Mouse (Mus musculus) urinary bladder, adult 18-20 months (tissue): ENCODE measurements at regions not wholly inside any gene's neighbourhood (a gene's known extent, or its start where the extent isn't known, plus 50 kb on each side); places are given as distances from the start of the nearest gene placed in this dataset.

Experiments used
- DNase-seq, 2 experiments: peaks; one replicate each; pipeline ENCODE4 v3.0.0; 2022; ENCODE audit warnings: low spot score in 2 of 2, mixed read lengths in 2 of 2

DNA sequence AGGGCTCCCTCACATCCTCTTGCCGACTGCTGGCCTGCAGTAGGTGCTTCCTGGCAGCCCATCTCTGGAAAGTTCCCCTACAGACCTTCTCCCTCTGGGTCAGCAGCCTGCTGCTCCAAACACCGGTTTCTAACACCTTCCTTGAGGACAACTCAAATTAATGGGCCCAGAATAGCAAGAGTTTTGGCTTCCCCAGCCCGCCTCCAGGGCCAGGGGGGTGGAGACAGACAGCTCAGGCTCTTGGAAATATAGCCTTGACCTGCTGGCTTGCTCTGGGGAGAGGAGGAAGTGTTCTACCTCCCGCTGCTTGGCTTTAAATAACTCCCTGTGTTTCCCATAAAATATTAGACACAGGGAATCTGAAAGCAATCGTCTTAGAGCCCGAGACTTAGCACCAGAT, 349.8 kb downstream of the Ptpru start:
- DNase-seq, result no peak

DNA sequence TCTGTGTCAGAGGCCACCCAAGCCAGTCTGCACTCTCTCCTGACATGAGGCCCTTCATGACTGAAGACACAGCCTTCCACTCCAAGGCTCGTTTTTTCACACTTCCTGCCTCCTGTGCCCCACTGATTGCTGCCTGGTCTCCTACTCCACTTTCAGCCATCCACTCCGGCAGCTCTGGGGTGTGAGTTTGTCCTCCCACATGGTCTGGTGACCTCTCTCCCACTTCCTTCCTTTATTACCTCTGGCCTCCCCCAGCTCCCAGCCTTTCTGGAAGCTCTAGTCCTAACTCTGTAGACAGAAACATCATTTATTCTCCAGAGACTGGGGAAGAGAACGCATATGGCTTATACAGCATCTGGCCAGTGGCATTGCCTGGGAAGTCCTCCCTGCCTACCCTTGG, 349.0 kb downstream of the Ptpru start:
- DNase-seq, result no peak

GRCm38 (mm10) chr4:131491960-131492359, 346.1 kb downstream of the Ptpru start:
- DNase-seq, result no peak

- no peak for DNase-seq
These were observed 344.4 kb downstream of the Ptpru start for GRCm38 (mm10) chr4:131493726-131494125.

GRCm38 (mm10) chr4:131496900-131497299, 341.2 kb downstream of the Ptpru start:
- DNase-seq, result no peak

DNA sequence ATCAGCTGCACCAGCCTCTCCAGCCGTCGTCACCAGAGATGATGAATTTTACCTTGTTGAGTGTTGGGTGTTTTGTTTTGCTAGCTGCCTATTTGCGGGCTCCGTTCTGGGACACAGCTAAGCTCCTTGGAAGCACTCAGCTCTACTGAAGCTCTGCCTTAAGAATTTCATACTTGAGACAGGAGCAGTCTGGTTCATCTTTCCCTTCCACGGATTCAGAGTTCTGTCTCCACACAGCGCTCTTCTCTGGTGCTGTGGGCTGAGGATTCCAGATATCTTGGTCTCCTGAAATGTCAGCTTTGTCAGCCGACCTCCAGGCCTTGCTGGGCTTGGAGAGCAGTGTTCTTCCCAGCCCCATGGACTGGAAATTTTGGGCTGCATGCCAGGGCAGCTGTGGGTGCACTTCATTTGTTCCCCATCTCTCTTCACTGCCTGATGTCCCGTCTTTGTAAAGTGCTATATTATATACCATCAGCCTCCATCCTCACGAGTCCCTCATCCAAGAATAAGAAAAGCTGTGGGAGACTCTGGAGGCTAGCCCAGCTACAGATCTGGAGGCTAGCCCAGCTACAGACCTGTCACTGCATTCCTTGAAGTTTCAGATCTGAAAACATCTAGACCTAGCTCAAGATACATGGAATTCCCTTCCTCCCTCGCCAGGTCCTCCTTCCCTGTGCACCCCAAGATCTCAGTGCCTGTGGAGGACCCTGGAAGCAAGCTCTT, 337.0 kb downstream of the Ptpru start:
- no peak for DNase-seq

- no peak for DNase-seq
These were observed 329.9 kb downstream of the Ptpru start for GRCm38 (mm10) chr4:131508154-131508553.

DNA sequence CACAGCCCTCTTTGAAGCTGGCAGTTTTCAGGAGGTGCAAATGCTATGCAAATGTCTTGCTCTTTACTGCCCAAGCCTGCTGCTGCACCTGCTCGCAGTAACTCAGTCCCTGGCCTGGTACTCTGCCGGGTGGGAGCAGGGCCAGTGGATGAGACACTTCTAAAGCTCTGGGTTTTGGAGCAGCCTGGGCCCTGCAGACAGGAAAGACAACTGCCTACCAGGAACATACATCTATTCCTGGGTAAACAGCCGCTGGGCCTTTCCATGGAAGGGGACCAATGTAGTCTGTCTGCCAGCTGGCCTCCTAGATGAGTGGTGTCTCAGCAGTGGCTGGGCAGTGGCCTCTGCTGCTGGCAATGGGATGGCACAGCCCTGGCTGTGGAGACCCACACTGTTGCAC, 326.5 kb downstream of the Ptpru start:
- DNase-seq, result no peak

GRCm38 (mm10) chr4:131512768-131513167, 325.3 kb downstream of the Ptpru start:
- DNase-seq, result peak; percentile 30 to 63

- DNase-seq, result no peak
These were observed 317.3 kb downstream of the Ptpru start for GRCm38 (mm10) chr4:131520636-131521306.

- DNase-seq, result no peak
These were observed 316.8 kb downstream of the Ptpru start for GRCm38 (mm10) chr4:131521307-131521651.

DNA sequence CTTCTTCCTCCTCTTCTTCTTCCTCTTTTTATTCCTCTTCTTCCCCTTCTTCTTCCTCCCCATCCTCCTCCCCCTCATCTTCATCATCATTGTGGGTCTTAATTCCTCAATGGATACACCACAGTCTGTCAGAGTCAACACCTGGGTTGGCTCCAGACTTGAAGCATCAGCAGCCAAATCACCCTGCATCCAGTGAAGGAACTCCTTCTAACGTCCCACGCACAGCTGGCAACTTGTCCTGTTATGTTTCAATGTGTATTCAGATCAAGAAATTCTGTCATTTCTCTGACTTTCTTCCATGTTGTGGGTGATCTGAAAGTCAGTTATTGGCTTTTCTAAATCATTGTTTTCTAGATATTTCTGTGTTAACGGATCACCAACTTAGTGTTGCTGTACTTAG, 312.9 kb downstream of the Ptpru start:
- DNase-seq, result no peak

GRCm38 (mm10) chr4:131530491-131530890, 307.6 kb downstream of the Ptpru start:
- no peak for DNase-seq

- no peak for DNase-seq
These were observed 307.1 kb downstream of the Ptpru start for GRCm38 (mm10) chr4:131531003-131531402.

DNA sequence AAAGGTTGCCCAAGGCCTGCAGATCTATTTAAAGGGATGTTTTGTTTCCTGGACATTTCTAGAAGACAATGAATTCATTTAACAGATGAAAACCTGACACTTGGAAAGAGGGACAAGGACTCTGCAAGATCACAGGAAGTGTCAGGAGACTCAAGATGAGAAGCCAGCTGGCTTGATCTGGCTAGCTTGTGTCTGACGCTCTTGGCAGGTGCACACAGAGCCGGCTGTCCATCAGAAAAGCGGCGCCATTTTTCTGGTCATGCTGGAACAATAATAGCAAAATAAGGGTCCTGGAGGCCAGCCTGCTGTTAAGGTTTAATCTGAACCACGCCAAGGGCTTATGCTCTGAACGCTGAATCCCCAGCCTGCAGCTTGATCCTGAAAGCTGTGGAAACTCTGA, 303.3 kb downstream of the Ptpru start:
- DNase-seq, result no peak

GRCm38 (mm10) chr4:131538237-131538636, 299.9 kb downstream of the Ptpru start:
- no peak for DNase-seq

GRCm38 (mm10) chr4:131546422-131547200, 291.5 kb downstream of the Ptpru start:
- DNase-seq, result no peak

GRCm38 (mm10) chr4:131549581-131549980, 288.5 kb downstream of the Ptpru start:
- no peak for DNase-seq

DNA sequence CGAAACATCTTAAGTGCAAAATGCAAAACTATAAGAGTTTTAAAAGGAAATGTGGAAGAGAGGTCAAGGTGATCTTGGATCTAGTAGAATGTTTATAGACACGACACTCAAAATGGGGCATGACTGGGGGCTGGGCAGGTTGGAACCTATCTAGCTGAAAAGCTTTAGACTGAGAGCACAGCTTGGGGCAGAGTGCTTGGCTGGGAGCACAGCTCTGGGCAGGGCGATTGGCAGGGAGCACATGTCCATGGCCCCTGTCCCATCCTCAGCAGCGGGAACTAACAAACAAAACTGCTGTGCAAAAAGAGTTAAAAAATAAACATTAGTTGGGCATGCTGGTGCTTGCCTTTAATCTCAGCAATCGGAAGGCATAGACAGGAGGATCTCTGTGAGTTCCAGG, 279.6 kb downstream of the Ptpru start:
- DNase-seq, result no peak

GRCm38 (mm10) chr4:131563851-131564250, 274.2 kb downstream of the Ptpru start:
- no peak for DNase-seq

DNA sequence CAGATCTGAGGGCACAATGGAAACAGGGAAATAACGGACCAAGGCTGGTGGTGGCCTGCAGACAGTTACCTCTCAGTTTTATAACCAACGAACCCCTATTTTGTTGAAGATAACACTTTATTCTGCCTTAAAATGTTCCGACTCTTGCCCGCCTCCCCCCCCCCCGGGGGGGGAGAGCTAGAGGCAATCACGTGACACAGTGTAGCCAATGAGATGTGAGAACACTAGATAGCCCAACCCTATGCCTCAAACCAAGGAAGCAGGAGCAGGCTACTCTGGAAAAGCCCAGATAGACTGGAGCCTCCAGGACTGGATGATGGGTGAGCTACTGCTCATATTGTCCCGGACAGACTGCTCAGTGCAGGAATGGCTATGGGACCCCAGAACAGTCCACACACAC, 272.9 kb downstream of the Ptpru start:
- DNase-seq, result no peak

DNA sequence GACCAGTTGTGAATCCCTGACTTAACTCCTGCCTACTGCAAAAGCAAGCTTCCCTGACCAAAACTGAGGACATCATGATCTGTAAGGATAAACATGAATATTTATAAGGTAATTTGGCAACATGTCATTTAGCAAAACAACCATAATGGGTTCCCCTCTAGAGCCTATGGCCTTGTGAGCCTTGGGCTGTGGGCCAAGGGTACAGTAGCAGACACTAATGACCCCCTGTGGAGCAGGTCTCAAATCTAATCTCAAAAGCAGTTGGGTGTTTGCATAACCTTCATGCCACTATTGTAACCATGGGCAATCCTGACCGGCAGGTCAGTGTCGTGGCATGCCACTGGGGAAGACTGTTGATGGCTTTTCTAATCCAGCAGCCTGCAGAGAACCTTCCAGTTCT, 270.8 kb downstream of the Ptpru start:
- peak in 1 of 2 experiments; percentile 39 for DNase-seq

GRCm38 (mm10) chr4:131569156-131569555, 268.9 kb downstream of the Ptpru start:
- DNase-seq, result no peak
